Mouse (Mus musculus): Measurements from ENCODE around the gene Mettl26. TPM values are rescaled to one million over a fixed set of nuclear protein-coding genes. Genes with fewer than 3 reads are reported as not detected.
A peak's percentile ranks its signal among the peaks of the same experiment; 100 is the strongest.

Gene Mettl26
- polyA plus RNA-seq, 1 experiment: 196 TPM

- under 1% methylated on average over 32 of the region's 32 CpGs for WGBS
- Histone ChIP-seq H3K36me3 (ENCODE audit: control insufficient read depth, insufficient read depth, low read length) (peaks cover 24% of the 10 kb centered on the region), H3K4me1 (ENCODE audit: control insufficient read depth, insufficient read depth, insufficient read length, low read length) (peaks cover 33% of the 10 kb centered on the region), H3K4me3 (ENCODE audit: low read depth, low read length) (peak within 1 kb of the TSS; percentile 63), H3K27ac (ENCODE audit: insufficient read depth, low read depth, low read length) (peak within 1 kb of the TSS; percentile 60), H3K27me3 (ENCODE audit: control insufficient read depth, insufficient read depth, low read length) (no peaks in the 10 kb centered on the region)
- TF ChIP-seq POLR2A (IDR thresholded peaks at IDR 0.05; ENCODE audit: low read depth, low read length) (no peak), CTCF (IDR thresholded peaks at IDR 0.05; ENCODE audit: extremely low read depth, insufficient read length, insufficient replicate concordance, low read depth, low read length) (peak; percentile 56; the same call in 1 of the 2 replicates)
Observed at GRCm38 (mm10) chr17:25828712-25829557, 45.9 kb upstream of the Mettl26 start, which contains the start of gene Jmjd8. Jmjd8 (plus strand) TSS chr17:25828867.

- H3K27ac ChIP-seq (ENCODE audit: insufficient read depth, low read depth, low read length): peak overlapping the region; percentile 60
- H3K27me3 ChIP-seq (ENCODE audit: control insufficient read depth, insufficient read depth, low read length): no peaks in the 10 kb centered on the region
- WGBS: 26% methylated on average over 8 of the region's 8 CpGs
- H3K4me3 ChIP-seq (ENCODE audit: low read depth, low read length): peak overlapping the region; percentile 63
- H3K4me1 ChIP-seq (ENCODE audit: control insufficient read depth, insufficient read depth, insufficient read length, low read length): peaks cover 32% of the 10 kb centered on the region
- peaks cover 24% of the 10 kb centered on the region for H3K36me3 ChIP-seq (ENCODE audit: control insufficient read depth, insufficient read depth, low read length)
- TF ChIP-seq POLR2A (IDR thresholded peaks at IDR 0.05; ENCODE audit: low read depth, low read length) (no peak), CTCF (IDR thresholded peaks at IDR 0.05; ENCODE audit: extremely low read depth, insufficient read length, insufficient replicate concordance, low read depth, low read length) (no peak)
Observed at GRCm38 (mm10) chr17:25829558-25830017, 45.3 kb upstream of the Mettl26 start.

GRCm38 (mm10) chr17:25830200-25830753 lies 44.6 kb upstream of the Mettl26 start:
- Histone ChIP-seq H3K36me3 (ENCODE audit: control insufficient read depth, insufficient read depth, low read length) (peaks cover 24% of the 10 kb centered on the region), H3K4me1 (ENCODE audit: control insufficient read depth, insufficient read depth, insufficient read length, low read length) (peaks cover 37% of the 10 kb centered on the region), H3K4me3 (ENCODE audit: low read depth, low read length) (no peak overlapping the region), H3K27ac (ENCODE audit: insufficient read depth, low read depth, low read length) (no peak overlapping the region), H3K27me3 (ENCODE audit: control insufficient read depth, insufficient read depth, low read length) (no peaks in the 10 kb centered on the region)
- TF ChIP-seq CTCF (IDR thresholded peaks at IDR 0.05; ENCODE audit: extremely low read depth, insufficient read length, insufficient replicate concordance, low read depth, low read length) (no peak), POLR2A (IDR thresholded peaks at IDR 0.05; ENCODE audit: low read depth, low read length) (no peak)
- 70% methylated on average over 4 of the region's 4 CpGs for WGBS

GRCm38 (mm10) chr17:25830806-25831431 lies 44.0 kb upstream of the Mettl26 start:
- H3K4me3 ChIP-seq (ENCODE audit: low read depth, low read length): no peak overlapping the region
- H3K27me3 ChIP-seq (ENCODE audit: control insufficient read depth, insufficient read depth, low read length): no peaks in the 10 kb centered on the region
- TF ChIP-seq CTCF (IDR thresholded peaks at IDR 0.05; ENCODE audit: extremely low read depth, insufficient read length, insufficient replicate concordance, low read depth, low read length) (no peak), POLR2A (IDR thresholded peaks at IDR 0.05; ENCODE audit: low read depth, low read length) (no peak)
- peaks cover 21% of the 10 kb centered on the region for H3K36me3 ChIP-seq (ENCODE audit: control insufficient read depth, insufficient read depth, low read length)
- H3K27ac ChIP-seq (ENCODE audit: insufficient read depth, low read depth, low read length): no peak overlapping the region
- peaks cover 43% of the 10 kb centered on the region for H3K4me1 ChIP-seq (ENCODE audit: control insufficient read depth, insufficient read depth, insufficient read length, low read length)
- 81% methylated on average over 14 of the region's 14 CpGs for WGBS

- peak overlapping the region; percentile 73 for H3K27ac ChIP-seq (ENCODE audit: insufficient read depth, low read depth, low read length)
- H3K4me3 ChIP-seq (ENCODE audit: low read depth, low read length): peak overlapping the region; percentile 83
- 22% methylated on average over 21 of the region's 21 CpGs for WGBS
- H3K36me3 ChIP-seq (ENCODE audit: control insufficient read depth, insufficient read depth, low read length): peaks cover 15% of the 10 kb centered on the region
- TF ChIP-seq CTCF (IDR thresholded peaks at IDR 0.05; ENCODE audit: extremely low read depth, insufficient read length, insufficient replicate concordance, low read depth, low read length): no peak
- TF ChIP-seq POLR2A (IDR thresholded peaks at IDR 0.05; ENCODE audit: low read depth, low read length): no peak
- H3K27me3 ChIP-seq (ENCODE audit: control insufficient read depth, insufficient read depth, low read length): no peaks in the 10 kb centered on the region
- peaks cover 50% of the 10 kb centered on the region for H3K4me1 ChIP-seq (ENCODE audit: control insufficient read depth, insufficient read depth, insufficient read length, low read length)
Observed at GRCm38 (mm10) chr17:25831451-25832281, 43.2 kb upstream of the Mettl26 start.

GRCm38 (mm10) chr17:25832436-25833290 lies 42.2 kb upstream of the Mettl26 start:
- peak overlapping the region; percentile 83 for H3K4me3 ChIP-seq (ENCODE audit: low read depth, low read length)
- H3K4me1 ChIP-seq (ENCODE audit: control insufficient read depth, insufficient read depth, insufficient read length, low read length): peaks cover 54% of the 10 kb centered on the region

More at GRCm38 (mm10) chr17:25832436-25833290, 42.2 kb upstream of the Mettl26 start:
- TF ChIP-seq CTCF (IDR thresholded peaks at IDR 0.05; ENCODE audit: extremely low read depth, insufficient read length, insufficient replicate concordance, low read depth, low read length) (no peak), POLR2A (IDR thresholded peaks at IDR 0.05; ENCODE audit: low read depth, low read length) (peak; percentile 63)
- peaks cover 13% of the 10 kb centered on the region for H3K36me3 ChIP-seq (ENCODE audit: control insufficient read depth, insufficient read depth, low read length)
- WGBS: under 1% methylated on average over 77 of the region's 77 CpGs
- H3K27ac ChIP-seq (ENCODE audit: insufficient read depth, low read depth, low read length): peak overlapping the region; percentile 99
- no peaks in the 10 kb centered on the region for H3K27me3 ChIP-seq (ENCODE audit: control insufficient read depth, insufficient read depth, low read length)

All from small intestine, adult 2 months (tissue).